Mouse (Mus musculus) CD4-positive helper T cell, adult 2 months (primary cell): ENCODE measurements around the gene Tpbg.
"Not testable (repeated sequence)": the region's sequence is repeated elsewhere in the genome, so short reads cannot be mapped to it uniquely, and the experiment has no call there.

Experiments
- DNase-seq: peaks from one replicate; pipeline ENCODE4 v3.0.0-alpha.2; 2012; ENCODE audit warnings: low read depth, missing footprints, low spot score

The Tpbg gene

GRCm38 (mm10) chr9:85842351-85843011 lies at the start of gene Tpbg:
Gene Tpbg, plus strand, starts transcription at chr9:85842380.
- no peak for DNase-seq

GRCm38 (mm10) chr9:85801986-85802385 lies 40.2 kb upstream of the Tpbg start:
- DNase-seq: not testable (repeated sequence)

- no peak for DNase-seq
Measured at GRCm38 (mm10) chr9:85802563-85802962, 39.6 kb upstream of the Tpbg start.

- no peak for DNase-seq
Measured at GRCm38 (mm10) chr9:85806411-85806810, 35.8 kb upstream of the Tpbg start.

GRCm38 (mm10) chr9:85809246-85809645 lies 32.9 kb upstream of the Tpbg start:
- no peak for DNase-seq

- DNase-seq: no peak
Measured at GRCm38 (mm10) chr9:85820829-85821228, 21.4 kb upstream of the Tpbg start.

GRCm38 (mm10) chr9:85835521-85836425 lies 6.4 kb upstream of the Tpbg start:
- DNase-seq: no peak

- DNase-seq: no peak
Measured at GRCm38 (mm10) chr9:85839626-85840025, 2.6 kb upstream of the Tpbg start.

- no peak for DNase-seq
Measured at GRCm38 (mm10) chr9:85841891-85842290, 289 bp upstream of the Tpbg start.

GRCm38 (mm10) chr9:85843031-85843890 lies 1.1 kb downstream of the Tpbg start:
- DNase-seq: peak; percentile 12

GRCm38 (mm10) chr9:85843891-85844646 lies 1.9 kb downstream of the Tpbg start:
- no peak for DNase-seq

- DNase-seq: no peak
Measured at GRCm38 (mm10) chr9:85844647-85844983, 2.4 kb downstream of the Tpbg start.

- no peak for DNase-seq
Measured at GRCm38 (mm10) chr9:85846186-85846585, 4.0 kb downstream of the Tpbg start.

- DNase-seq: no peak
Measured at GRCm38 (mm10) chr9:85854780-85855179, 12.6 kb downstream of the Tpbg start.

GRCm38 (mm10) chr9:85856511-85856910 lies 14.3 kb downstream of the Tpbg start:
- DNase-seq: no peak

- no peak for DNase-seq
Measured at GRCm38 (mm10) chr9:85861065-85861464, 18.9 kb downstream of the Tpbg start.

GRCm38 (mm10) chr9:85862562-85862961 lies 20.4 kb downstream of the Tpbg start:
- DNase-seq: no peak

- no peak for DNase-seq
Measured at GRCm38 (mm10) chr9:85872908-85873307, 30.7 kb downstream of the Tpbg start.

- no peak for DNase-seq
Measured at GRCm38 (mm10) chr9:85893681-85894080, 51.5 kb downstream of the Tpbg start.
